Mouse (Mus musculus) urinary bladder, postnatal 10 days (tissue): ENCODE measurements around the gene Ubl7.

ENCODE experiments used
- DNase-seq: peaks from one replicate; pipeline ENCODE4 v3.0.0; 2022; ENCODE audit warnings: low spot score

Ubl7 gene

DNA sequence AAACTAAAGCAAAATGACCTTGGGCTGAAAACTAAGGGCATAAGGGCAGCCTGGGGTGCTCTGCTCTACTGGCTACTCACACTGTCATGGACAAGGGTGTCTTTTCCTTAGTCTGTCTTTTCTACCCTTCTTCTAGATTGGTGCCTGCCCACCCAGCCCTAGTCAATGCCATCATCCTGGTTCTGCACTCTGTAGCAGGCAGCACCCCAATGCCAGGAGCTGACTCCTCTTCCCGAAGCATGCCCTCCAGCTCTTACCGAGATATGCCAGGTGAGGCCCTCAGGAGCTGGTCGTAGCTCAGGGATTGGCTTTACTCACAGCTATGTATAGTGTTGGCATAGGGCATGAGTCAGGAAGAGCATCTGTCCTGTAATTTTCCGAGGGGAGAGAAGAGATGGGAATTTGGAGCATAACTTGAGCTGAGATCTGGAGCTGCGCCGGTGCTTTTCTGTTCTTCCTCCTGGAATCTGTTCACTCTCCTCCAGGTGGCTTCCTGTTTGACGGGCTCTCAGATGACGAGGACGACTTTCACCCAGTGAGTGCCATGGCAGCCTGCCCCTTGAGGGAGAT, 10.8 kb downstream of the Ubl7 start:
- no peak for DNase-seq

DNA sequence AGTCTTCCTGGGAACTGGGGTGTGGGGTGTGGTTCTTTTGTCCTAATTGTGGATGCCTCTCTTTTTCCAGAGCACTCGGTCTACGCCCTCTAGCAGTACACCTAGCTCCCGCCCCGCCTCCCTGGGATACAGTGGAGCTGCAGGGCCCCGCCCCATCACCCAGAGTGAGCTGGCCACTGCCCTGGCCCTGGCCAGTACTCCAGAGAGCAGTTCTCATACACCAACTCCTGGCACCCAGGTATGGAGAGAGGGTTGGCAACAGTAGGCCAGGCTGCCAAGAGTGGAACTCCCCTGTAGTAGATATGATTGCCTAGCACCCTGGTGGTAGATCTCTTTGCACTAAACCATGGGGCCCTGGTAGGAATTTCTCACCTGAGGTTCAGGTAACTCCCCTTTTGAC, 11.6 kb downstream of the Ubl7 start:
- no peak for DNase-seq

DNA sequence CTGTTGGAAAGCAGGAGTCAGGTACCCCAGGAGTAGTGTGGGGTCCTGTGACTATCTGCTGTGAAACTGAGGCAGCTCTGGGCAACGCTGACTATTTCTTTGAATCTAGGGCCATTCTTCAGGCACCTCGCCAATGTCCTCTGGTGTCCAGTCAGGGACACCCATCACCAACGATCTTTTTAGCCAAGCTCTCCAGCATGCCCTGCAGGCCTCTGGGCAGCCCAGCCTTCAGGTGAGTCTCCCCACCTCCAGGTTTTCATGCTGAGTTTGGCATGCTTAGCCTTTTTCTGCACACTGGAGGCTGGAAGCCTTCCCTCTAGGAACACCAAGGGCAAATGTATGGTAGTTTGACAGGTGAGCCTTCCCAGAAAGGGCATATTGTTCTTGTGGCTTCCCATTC, 12.3 kb downstream of the Ubl7 start:
- no peak for DNase-seq

DNA sequence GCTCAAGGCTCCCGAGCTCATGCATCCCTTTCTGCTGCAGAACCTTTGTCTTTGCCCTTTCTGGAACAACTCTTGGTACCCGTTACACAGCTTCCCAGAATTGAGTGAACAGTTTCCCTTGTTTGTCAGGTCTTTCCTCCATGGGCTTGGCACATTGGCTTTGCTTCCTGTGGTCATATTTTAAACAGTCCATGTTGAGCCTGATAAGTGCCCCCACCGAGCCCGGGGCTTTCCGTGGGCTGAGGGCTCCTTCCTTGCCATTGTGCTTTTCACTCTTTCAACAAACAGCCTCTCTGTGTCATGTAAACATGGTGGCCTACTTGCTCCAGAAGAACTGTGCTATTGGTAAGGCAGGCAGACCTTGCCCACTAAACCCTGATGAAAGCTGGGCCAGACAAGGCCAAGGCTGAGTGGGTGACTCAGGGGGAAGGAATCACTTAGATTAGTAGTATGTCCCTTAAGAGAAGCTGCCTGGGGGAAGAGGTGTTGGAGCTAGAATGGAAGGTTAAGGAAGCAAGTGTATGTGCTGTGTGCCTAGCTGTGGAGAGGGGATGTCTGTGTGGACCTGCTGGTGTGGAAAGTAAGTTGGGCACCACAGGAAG, 20.5 kb downstream of the Ubl7 start:
- DNase-seq: no peak

DNA sequence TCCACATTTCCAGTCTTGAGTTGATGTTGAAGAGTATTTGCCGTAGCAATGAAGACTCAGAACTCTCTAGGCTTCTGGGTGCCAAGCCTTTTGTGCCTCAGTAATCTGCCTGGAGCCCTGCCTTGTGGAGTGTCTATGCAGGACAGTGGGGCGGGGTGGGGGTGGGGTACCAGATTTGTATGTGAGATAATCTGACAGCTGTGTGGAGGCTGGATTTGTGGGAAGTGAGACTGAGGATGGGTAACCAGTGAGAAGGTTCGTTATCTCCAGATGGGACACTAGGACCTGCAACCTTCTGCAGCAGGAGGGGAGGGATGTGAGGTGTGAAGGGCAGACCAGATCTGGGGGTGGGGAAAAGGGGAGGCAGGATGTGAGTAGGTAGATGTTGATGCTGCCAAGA, 21.5 kb downstream of the Ubl7 start:
- DNase-seq: no peak

DNA sequence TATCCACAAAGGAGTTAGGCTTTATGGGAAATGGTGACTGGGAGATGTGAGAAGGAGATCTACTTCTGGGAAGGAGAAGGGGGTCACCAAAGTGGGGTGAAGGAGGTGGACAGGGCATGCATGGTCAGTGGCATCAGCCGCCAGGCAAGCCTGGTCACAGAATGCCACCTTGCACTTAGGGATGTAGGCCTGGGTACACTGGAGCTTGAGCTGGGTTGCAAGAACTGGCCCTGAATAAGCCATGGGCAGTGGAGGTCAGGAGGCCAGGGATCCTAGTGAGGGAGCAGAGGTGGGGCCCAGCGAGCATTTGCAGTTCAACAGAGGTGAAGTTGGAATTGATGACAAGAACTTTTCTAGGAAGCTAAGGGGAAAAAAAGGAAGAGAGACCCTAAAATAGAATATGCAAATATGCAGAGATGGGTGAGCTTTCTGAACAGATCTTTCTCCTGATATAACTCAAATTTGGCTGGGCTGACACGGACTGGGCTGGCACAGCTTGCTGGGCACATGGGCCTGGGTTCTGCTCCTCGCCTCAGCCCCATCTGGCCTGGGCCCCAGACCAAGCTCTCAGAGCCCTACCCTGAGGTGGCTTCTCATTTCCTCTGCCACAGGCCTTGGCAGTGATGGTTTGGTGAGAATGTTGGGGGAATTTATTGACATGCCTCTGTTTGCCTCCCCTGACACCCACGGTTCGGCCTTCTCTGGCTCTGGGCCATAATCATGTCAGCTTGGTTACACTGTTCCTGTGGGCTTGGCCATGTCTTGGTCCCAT, 22.2 kb downstream of the Ubl7 start:
- DNase-seq: no peak

DNA sequence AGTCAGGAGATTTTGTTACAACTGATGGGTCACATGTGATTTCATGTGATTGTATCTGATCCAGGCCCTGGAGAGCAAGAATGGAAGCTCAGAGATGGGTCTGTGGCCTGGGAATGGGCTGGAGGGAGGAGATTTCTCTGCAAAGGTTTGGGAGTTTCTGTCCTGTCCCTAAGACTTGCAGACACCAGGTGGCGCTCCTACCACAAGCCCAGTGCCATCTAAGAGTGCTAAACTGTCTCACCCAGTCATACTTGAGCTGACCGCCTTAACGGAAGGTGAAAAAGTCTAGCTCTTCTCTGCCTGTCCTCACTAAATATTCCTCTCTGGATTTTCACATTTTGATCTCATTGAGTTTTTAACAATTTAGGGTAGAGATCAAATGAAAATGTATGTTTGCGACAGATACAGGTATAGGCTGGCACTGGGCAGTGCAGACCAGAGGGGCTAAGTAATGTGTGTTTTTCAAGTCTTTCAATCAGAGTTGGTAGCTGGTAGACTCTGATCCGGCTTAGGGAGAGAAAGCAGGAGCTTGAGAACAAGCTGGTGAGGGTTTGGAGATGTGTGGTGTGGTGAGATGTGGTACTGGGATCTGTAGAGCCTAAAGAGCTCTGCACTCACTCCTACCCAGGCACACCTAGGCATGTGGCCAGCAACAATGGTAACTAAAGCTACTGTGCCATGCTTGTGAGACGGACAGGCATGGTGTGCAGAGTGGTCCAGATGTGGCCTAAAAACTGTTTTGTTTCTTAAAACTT, 25.1 kb downstream of the Ubl7 start:
- DNase-seq: peak; percentile 46

DNA sequence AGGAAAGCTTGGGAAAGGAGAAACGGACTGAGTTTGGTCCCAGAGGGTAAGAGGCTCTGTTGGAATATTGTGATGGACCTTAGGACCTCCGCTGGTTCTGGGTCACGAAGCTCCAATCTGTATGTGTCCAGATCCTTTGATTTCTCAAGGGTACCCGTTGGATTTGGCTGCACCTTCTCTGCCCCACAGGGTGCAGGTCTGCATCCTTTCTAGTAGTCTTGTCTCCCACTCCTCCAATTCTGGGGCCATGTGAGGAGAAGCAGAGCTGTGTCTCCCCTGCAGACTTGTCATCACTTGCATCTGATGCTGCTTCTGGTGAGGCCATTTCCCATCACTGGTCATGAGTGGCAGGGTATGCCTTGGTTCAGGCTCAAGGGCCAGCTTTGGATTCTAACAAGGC, 26.4 kb downstream of the Ubl7 start:
- DNase-seq: no peak

DNA sequence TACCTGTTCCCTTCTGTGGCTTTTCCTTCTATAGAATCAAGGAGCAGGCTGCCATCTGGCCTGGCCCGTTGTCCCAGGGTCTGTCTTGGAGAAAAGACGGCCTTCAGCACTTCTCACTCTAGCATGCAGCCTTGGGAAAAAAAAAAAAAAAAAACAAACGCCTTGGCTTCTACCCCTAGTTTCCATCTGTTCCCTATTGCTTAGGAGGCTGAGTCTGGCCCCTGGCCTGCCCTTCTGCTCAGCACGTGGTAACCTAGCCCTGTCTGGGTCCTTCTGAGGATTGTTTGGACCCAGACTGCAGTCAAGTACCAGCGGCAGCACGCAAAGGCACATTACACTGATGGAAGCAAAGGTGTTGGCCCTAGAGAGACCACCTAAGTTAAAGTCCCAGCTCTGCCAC, 26.9 kb downstream of the Ubl7 start:
- no peak for DNase-seq

DNA sequence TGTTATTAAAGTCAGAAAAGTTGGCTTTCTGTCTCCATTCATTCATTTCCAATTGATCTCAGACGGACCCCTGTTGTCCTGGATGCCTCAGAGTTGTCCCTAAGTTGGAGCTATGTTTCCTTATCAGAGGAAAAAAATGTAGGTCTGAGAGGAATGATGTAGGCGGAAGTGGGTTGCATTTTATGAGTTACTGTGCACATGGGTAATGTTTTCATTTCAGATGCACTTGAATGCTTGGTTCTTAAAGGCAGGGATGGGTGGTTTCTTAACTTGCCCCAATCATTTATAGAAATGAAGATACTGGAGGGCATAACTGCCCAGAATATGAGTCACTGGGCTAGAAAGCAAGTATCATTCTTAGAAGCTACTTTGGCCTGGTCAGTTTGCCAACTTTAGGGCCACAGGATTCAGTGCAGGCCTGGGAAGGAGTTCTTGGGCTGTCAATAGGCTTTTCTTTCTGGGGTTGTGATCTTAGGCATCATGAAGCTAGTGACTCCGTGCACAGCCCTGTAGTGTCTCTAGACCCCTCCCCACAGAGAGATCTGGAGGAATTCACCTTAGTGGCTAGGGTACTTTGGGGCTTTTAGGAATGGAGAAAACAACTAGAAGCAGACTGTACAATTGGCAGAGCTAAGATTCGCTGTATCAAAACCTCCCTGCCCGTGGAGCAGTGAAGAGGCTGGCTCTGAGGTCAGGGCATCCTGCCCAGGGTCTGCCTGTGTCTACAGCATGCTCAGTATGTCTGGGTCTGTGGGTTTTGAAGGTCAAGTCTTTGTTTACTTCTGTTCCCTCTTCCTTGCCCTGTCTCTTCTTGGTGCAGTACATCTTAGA, 27.7 kb downstream of the Ubl7 start:
- DNase-seq: no peak

DNA sequence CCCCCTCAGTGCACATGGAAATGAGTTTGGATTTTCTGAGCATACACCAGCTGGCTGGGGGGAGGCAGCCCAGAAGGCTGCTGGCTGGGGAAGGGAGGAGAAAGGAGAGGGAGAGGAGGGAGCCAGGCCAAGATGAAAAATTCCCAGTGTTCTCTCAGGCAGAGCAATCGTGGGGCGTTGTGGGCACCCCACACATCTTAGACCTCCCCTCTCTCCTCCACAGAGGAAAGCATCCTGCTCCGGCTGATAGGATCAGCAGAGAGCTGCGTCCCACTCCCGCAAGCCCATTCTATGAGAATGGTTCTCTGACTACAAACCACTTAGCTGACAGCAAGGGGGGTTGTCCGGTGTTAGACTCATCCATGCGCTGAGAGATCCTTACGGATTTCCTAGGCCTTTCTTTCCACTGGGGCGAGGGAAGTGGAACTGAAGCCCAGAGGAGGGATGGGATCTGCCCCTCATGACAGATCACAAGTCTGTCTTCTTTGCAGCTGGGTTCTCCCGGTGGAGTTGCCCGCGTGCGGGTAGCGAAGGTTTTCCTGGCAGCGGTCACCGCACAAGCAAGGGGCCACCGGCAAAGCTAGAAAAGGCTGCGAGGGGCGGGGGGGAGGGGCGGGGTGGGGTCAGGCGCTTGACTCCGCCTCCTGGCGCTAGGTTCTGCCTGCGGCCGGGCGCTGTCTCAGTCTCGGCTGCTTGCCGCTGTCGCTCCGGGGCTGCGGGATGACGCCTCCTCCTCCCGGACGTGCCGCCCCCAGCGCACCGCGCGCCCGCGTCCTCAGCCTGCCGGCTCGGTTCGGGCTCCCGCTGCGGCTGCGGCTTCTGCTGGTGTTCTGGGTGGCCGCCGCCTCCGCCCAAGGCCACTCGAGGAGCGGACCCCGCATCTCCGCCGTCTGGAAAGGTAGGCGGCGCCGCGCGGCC, 28.9 kb downstream of the Ubl7 start, which contains the start of gene Sema7a:
TSS of gene Sema7a (plus strand) at position 682 of the 918 bp plus-strand sequence.
- DNase-seq: no peak

DNA sequence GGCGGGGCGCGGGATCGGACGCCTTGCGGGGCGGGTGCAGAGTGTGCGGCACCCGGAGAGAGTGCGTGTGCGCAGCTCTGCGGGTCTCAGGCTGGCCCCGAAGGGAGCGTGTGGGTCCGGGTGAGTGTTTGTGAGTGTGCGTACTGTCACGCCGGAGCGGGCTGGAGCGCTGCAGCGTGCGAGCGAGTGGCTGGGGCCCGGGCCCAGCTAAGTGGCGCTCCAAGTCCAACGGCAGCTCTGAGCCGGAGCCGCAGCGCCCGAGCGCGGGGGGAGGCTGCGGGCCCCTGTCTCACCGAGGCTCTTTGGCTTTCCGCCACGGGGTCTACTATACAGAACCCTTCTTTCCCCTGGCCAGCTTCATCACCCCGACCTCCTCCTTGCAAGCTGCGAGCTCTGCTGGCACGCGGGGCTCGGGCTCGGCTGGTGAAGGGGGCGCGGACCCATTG, 29.6 kb downstream of the Ubl7 start:
- DNase-seq: no peak

DNA sequence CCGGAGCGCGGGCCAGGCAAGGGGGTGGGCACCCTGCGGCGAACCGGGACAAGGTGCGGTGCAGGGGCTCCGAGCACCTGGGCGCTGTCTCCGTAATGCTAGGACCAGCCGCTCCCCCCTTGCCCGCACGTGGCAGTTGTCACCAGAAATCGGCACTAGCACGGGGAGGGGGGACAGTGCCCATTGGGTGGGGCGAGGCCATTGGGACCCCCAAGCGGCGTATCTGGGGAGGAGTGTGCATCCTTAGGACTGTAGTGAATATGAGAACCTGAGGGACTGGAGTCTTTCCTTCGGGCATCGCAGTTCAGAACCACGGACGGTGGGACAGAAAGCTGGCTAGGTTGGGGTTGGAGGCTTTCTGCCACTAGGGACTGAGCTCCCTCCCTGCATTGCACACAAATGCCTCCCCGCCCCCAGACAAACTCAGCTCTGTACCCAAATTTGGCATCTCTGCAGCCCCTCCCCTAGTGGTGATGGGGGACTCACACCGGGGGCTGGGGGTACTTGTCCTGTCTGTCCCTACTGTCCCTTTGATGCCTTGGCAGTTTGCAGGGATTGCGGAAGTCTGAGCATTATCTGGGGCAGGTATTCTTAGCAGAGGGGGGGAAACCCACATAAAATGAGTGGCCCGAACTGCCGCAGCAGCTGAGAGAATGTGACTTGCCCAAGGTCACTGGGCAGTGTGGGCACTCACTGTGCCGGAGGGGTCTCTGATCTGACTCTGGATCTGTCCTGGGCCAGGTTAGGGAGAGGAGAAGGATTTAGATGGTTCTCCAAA, 30.3 kb downstream of the Ubl7 start:
- no peak for DNase-seq

DNA sequence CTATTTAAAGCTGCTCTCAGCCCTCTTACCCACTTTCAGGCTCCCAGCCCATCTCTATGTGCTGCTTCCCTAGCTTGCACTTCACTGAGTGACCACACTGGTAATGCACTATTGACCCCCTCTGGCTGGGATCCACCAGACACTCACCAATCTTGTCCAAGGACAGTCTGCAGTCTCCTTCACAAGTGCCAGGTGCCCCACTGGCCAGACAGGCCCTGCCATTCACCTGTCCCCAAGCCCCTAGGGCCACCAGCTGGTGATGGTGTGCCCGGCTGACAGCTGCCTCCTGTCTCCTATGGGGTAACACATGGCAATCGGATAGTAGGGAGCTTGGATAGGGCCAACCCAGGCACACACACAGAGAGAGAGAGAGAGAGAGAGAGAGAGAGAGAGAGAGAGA, 31.3 kb downstream of the Ubl7 start:
- no peak for DNase-seq

DNA sequence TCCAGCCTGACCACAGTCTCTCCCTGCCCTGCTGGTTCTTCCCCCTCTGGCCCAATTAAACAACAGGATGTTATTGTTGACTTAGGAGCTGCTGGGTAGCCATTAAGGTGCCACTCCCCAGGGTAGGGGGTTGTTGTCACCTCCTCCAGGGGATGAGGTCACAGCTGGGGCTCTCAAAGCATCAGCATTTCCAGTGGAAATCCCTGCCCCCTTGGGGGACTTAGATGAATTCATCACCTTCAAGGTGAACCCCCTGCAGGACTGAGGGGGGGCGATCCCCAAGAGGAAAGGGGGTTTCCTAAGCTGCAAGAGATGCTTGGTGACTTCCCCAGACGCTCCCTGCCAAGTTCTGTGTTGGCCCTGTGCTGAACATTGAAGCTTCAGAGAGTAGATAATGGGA, 32.3 kb downstream of the Ubl7 start:
- DNase-seq: no peak

DNA sequence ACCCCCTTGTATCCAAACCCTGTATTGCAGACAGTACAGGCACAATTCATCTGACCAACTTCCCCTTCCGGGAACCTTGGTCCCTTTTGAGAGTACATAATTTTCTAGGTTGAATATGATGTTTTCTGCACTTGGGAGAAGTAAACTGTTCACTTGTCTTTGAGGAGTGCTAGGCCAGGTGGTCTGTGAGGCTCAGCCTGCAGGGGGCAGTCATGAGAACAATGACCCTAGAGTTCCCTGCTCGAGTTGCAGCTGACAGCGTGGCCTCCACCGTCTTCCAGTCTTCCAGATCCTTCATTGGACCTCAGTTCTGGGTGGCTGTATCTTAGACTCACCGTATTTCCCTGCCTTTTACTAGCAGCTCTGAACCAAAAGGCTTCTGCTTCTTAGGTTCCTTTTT, 33.8 kb downstream of the Ubl7 start:
- DNase-seq: no peak

DNA sequence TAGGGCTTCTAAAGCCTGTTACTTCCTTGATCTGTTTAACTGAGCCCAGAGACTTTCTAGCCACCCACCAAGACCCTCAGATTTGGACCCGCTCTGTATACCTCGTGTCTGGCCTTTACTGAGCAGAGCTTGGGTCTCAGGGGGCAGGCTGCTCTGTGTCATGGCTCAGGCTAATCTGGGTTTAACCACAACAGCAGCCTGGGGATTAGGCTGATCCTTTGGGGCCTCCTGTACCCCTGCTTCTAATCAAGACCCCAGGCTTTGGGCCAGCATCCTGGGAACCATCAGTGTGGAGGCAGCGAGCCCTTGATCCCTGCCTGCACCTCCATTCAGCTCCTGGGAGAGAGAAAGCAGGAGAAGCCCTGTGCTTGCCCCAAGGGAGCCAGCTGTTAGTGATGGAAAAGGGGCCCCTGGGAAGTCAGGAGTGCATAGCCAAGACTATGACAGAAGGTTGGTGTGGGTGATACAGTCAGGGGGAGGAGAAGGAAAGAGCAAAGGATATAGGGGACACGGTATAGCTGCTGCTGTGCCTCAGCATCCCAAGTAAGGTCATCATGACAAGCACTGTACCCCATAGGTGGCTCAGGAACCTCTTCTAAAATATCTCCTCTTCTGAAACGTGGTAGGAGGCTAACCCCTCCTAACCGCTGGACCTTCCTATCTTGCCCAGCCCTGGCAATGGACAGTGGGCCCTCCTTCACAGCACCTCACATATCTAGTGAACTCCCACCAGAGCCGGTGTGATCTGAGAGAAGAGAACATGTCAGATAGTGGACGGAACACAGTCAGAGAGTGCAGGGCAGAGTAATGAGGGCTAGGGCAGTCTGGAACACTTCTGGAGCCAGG, 35.2 kb downstream of the Ubl7 start:
- no peak for DNase-seq

DNA sequence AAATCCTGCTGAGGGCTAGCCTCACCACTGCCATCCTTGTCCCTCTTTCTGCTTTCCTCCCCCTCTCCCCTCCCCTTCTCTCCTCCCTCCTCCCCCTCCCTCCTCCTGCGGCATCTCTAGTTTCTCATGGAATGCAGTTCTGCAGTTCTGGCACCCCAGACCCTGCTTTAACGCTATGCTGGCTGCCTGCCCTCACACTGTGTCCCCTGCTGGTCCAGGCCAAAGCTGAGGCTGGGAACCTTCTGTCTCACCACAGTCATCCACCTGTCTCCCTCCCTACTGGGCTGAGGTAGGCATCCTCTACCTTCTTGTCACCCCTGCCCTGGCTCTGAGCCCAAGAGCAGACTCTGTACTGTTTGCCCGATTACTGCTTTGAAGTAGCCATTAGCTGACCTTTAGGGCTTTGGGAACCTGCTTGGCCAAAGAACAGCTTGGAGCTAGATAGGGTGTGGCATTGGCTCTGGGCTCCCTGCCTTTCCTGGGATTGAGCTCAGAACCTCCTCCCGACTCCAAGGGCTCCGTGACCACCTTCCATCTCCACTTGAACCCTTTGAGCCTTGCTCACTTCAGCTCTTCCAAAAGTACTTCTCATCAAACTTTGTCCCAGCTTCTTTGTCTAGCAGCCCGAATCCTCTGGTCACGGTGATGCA, 36.7 kb downstream of the Ubl7 start:
- DNase-seq: no peak
